Mouse (Mus musculus): ENCODE measurements around the gene Fam172a.
A peak's percentile ranks its signal among the peaks of the same experiment; 100 is the strongest.

Gene Fam172a

GRCm38 (mm10) chr13:78201871-78202565 lies 500.2 kb downstream of the Fam172a start:
- no peak for DNase-seq

GRCm38 (mm10) chr13:78202574-78203347 lies 500.9 kb downstream of the Fam172a start:
- peak; percentile 74 for DNase-seq

DNA sequence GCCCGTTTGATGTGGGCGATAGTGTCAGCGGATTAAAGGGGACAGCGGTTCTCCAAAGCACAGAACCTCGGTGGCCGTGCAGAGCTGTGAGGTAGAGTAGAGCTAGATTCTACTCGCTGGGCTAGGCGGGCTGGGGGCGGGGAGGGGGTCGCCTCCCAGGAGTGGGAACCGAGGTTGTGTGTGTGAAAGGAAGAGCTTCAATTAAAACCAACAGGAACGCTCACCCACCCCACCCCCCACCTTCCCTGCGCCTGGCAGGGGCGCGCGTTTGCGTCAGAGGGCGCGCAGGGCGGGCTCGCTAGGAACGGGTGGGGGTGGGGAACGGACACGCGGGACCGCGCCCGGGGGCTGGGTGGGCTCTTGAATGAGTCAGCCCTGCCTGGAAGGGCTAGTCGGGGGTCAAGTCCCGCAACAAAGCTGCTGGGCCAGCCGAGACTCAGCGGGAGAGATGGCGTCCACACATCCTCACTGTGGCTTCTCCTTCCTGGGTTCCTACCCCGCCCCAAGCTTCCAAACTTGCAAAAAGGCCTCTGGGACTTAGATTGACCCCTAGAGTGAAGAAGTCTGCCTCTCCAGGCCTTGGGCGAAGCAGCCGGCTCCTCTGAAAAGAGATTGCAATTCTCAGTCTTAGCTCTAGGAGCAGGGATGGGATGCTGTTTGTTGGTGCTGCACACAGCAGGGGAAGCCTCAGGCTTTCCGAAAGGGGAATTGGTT lies 501.7 kb downstream of the Fam172a start:
- peak; percentile 83 for DNase-seq

DNA sequence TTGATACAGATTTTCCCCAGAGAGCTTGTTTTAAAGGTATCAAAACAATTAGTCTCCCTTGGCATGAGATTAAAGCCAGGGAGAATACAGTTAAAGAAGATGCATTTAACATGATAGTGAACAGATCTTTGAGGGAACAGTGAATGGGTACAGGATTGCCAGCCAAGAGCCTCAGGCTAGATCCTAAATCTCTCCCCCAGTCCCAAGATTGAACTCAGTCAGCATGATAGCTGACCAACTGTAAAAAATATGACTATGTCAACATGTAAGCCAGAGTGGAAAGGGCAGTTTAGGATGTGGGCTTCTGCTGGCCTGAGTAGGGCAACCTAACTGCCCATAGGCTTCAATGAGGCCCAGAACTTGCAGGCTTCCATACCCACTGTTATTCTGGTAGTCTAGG lies 503.6 kb downstream of the Fam172a start:
- no peak for DNase-seq

GRCm38 (mm10) chr13:78206891-78207430 lies 505.1 kb downstream of the Fam172a start:
- no peak for DNase-seq

GRCm38 (mm10) chr13:78207796-78208645 lies 506.2 kb downstream of the Fam172a start:
- no peak for DNase-seq

- DNase-seq, result no peak
Observed at GRCm38 (mm10) chr13:78208689-78209410, 507.0 kb downstream of the Fam172a start.

DNA sequence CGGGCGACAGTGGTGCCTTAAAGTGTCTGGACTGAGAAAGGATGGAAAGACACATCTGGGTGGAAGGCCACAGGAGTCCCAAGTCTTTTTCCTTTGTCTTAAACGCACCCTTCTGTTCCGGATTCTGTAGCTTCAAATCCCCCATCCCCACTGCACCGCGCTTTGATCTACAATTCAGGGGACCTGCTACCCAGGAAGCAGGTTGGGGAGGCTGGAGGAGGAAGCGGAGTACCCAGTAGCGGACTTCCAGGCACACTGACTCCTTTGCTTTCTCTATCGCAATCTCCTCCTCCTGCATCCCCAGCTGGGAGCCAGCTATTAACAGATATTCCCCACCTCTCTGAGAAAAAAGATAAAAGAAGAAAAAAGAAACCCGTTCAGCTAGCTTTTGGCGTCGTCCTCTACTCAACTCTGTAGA lies 507.8 kb downstream of the Fam172a start:
- no peak for DNase-seq

- DNase-seq, result no peak
Observed at GRCm38 (mm10) chr13:78210029-78210747, 508.4 kb downstream of the Fam172a start.

- DNase-seq, result no peak
Observed at GRCm38 (mm10) chr13:78210748-78211089, 508.9 kb downstream of the Fam172a start.

DNA sequence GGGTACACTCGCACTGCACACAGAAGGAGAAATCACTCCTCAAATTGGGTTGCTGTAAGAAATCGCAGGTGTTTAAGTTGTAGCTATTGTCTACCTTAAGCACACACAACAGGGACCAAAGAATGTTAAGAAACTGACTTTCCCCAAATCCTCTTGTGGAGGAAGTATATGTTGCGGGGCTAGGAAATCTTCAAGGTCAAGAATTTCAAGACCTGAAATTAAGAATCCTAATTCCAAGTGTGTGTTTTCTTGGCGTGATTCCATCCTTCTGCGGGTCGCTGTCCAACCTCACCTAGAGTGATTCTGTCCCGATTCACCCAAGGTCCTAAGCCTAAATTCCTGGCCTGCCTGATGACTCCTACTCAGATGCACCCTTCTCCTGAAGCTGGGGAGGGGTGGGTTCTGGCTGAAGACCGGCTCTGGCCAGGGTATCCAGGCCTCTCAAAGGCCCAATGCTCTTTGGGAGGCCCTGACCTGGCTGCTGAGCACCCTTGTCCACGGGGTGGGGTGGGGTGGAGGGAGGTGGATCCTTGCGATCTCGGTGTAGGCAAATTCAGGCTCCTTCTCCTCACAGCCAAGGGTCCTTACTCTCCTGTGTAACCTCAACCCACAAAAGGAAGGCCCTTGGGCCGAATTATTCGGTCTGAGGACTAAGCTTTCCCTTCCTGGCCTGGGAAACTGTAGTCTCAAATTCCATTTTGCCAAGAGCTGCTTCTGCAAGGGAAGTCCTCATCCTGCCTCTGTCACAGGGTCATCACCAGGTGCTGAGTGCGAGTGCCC lies 509.6 kb downstream of the Fam172a start:
- no peak for DNase-seq

DNA sequence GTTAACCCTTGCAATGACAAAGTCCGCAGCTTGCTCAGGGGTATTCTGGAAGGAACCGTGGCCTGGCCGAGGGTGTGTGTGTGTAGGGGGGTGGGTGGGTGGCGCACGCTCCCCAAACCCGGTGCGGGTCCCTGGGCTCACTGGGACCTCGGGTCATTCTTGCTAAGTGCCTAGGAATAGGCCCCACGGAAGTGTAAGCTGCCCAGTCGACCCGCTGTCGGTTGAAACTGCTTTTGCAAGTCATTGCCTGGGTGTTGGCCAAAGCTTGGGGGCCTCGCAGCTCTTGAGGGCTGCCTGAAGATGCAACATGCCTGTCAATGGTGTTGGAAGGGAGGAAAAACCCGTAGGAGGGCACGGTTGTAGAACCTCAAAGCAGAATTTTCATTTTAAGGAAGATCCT lies 510.3 kb downstream of the Fam172a start:
- no peak for DNase-seq

- no peak for DNase-seq
Observed at GRCm38 (mm10) chr13:78213155-78213554, 511.3 kb downstream of the Fam172a start.

DNA sequence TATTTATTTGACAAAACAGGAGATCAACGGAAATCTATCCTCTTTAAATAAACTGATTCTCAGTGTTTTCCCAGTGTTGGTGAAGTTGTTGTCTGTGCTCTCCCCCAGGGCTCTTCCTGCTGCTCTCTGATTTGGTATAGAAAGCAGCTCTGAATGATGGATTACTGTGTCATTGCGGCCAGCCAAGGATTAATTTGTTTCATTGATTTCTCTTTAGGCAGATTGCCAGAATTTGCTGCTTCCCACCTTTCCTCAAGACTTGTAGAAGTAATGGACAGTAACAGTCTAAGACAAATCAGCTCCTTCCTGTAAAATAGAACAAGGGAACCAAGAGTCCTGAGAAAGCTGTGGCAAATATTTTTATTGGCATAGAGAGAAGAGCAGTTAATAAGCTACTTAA lies 513.4 kb downstream of the Fam172a start:
- DNase-seq, result no peak
